Mouse (Mus musculus) embryo, embryonic 10.5 days (tissue): ENCODE measurements around the gene Ppp5c.
"Not testable (repeated sequence)": the region's sequence is repeated elsewhere in the genome, so short reads cannot be mapped to it uniquely, and the experiment has no call there.

Experiments
- DNase-seq: peaks from one replicate; pipeline ENCODE4 v3.0.0-alpha.2; 2015; ENCODE audit warnings: low spot score

The Ppp5c gene

GRCm38 (mm10) chr7:17027588-17028343 is at the start of gene Ppp5c:
Gene Ppp5c (minus strand): TSS chr7:17027924.
- peak; percentile 95 for DNase-seq

GRCm38 (mm10) chr7:17076542-17076941 is 48.8 kb upstream of the Ppp5c start:
- DNase-seq = no peak

- peak; percentile 78 for DNase-seq
Observed at GRCm38 (mm10) chr7:17073904-17074615, 46.3 kb upstream of the Ppp5c start, which contains the start of gene Psg16. Gene Psg16 (plus strand): TSS chr7:17074040.

- DNase-seq = no peak
Observed at GRCm38 (mm10) chr7:17073513-17073903, 45.8 kb upstream of the Ppp5c start.

GRCm38 (mm10) chr7:17067651-17068050 is 39.9 kb upstream of the Ppp5c start:
- not testable (repeated sequence) for DNase-seq

- no peak for DNase-seq
Observed at GRCm38 (mm10) chr7:17067000-17067399, 39.3 kb upstream of the Ppp5c start.

GRCm38 (mm10) chr7:17066412-17066811 is 38.7 kb upstream of the Ppp5c start:
- peak; percentile 87 for DNase-seq

- no peak for DNase-seq
Observed at GRCm38 (mm10) chr7:17065620-17066019, 37.9 kb upstream of the Ppp5c start.

- DNase-seq = no peak
Observed at GRCm38 (mm10) chr7:17062845-17063244, 35.1 kb upstream of the Ppp5c start.

GRCm38 (mm10) chr7:17062389-17062788 is 34.7 kb upstream of the Ppp5c start, which contains the start of gene Hif3a:
Gene Hif3a (minus strand): TSS chr7:17062427.
- peak; percentile 94 for DNase-seq

GRCm38 (mm10) chr7:17060782-17061605 is 33.3 kb upstream of the Ppp5c start:
- no peak for DNase-seq

- no peak for DNase-seq
Observed at GRCm38 (mm10) chr7:17060031-17060781, 32.5 kb upstream of the Ppp5c start.

- no peak for DNase-seq
Observed at GRCm38 (mm10) chr7:17059463-17059844, 31.7 kb upstream of the Ppp5c start.

- no peak for DNase-seq
Observed at GRCm38 (mm10) chr7:17058816-17059462, 31.2 kb upstream of the Ppp5c start.

- peak; percentile 71 for DNase-seq
Observed at GRCm38 (mm10) chr7:17058071-17058689, 30.5 kb upstream of the Ppp5c start.

- peak; percentile 39 for DNase-seq
Observed at GRCm38 (mm10) chr7:17056601-17057523, 29.1 kb upstream of the Ppp5c start.

GRCm38 (mm10) chr7:17056081-17056581 is 28.4 kb upstream of the Ppp5c start:
- DNase-seq = peak; percentile 86

- DNase-seq = no peak
Observed at GRCm38 (mm10) chr7:17055287-17055946, 27.7 kb upstream of the Ppp5c start.
